Mouse (Mus musculus) brain, adult 2 months (tissue): ENCODE results near the gene Lrrtm1.

Experiments used
- DNase-seq: peaks from one replicate; pipeline ENCODE4 v3.0.0; 2011; ENCODE audit warnings: low read depth, low spot score

The Lrrtm1 gene

DNA sequence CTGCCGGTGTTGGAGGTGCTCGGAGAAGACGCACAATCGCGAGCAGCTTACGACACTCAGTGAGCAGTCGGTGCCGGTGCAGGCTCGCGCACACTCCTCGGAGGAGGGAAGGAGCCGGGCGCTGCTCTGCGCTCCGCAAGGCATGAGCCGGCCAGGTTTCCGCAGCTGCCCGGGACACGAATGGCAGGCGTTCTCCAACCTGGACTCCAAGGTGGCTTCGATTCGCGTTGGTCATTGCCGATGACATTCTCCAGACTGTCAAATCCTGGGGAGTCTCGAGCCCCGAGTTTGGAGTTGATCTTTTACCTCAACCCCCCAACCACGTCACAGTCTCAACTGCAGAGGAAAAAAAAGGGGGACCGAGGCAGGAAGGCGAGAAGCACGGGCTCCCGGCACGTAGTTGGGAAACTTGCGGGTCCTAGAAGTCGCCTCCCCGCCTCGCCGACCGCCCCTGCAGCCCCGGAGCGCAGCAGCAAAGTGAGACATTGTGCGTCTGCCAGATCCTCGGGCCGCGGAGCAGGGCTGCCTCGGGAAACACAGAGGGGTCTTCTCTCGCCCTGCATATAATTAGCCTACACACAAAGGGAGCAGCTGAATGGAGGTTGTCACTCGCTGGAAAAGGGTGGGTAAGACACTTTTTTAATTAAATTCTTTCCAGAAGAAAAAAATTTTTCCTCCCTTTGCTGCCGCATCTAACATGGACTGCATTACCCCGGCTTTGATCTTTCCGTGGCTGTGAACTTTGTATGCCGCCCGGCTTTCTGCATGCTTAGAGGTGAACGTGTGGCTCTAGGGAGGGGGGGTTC, at the start of gene Lrrtm1:
Lrrtm1 (plus strand) TSS at position 89 of the 806 bp plus-strand sequence.
- peak; percentile 93 for DNase-seq

DNA sequence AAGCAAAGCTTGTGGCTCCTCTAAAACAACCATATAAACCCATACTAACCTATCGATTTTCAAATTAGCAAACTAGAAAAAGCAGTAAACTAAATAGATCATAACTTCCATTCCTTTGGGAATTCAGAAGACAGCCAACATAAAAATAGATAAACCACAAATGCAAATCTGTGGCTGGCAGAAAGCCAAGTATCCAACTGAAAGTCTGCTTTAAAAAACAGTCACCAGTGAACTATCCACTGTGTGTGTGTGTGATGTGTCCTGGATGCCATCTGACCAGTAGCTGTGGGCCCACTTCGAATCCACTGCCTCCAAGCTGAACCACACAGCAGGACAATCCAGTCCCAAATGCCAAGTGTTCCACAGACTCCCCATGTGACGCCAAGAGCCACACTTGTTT, 45.8 kb upstream of the Lrrtm1 start:
- peak; percentile 39 for DNase-seq

DNA sequence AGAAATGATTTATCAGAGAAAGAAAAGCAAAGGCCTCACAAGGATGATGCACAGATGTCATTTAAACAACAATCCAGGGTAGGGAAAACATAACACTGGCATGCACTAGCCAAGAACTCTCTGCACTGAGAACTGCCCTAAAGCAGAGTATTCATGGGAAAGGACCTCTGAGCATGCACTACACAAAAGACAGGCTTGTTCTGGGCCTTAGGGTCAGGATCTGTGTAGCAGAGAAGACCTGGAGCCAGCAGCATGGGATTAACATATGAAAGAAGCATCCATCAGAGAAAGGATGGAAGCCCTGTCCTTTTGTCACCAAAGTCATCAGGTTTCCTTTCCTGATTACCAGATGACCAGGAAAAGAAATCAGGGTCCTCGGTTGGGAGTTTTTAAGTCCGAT, 43.1 kb upstream of the Lrrtm1 start:
- no peak for DNase-seq

GRCm38 (mm10) chr6:77209183-77209582, 33.3 kb upstream of the Lrrtm1 start:
- peak; percentile 77 for DNase-seq

GRCm38 (mm10) chr6:77209929-77210328, 32.6 kb upstream of the Lrrtm1 start:
- DNase-seq: peak; percentile 58

GRCm38 (mm10) chr6:77213757-77214409, 28.6 kb upstream of the Lrrtm1 start:
- peak; percentile 55 for DNase-seq

DNA sequence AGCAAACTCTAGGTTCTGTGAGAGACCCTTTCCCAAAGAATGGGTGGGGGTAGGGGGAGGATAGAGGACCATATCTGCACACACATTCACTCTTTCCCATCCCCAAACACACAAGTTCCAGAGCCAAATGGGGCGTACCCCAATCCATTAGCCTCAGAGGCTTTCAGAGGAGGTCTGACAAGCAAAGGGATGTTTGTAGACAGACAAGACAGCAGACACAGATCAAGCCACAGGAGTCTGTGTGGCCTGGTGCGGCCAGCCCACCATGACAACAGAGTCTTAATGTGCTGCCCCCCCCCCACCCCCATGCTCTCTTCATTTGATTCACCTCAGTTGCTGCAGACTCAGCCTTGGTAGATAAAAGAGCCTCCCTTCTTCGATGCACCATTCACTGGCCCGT, 27.2 kb upstream of the Lrrtm1 start:
- no peak for DNase-seq

DNA sequence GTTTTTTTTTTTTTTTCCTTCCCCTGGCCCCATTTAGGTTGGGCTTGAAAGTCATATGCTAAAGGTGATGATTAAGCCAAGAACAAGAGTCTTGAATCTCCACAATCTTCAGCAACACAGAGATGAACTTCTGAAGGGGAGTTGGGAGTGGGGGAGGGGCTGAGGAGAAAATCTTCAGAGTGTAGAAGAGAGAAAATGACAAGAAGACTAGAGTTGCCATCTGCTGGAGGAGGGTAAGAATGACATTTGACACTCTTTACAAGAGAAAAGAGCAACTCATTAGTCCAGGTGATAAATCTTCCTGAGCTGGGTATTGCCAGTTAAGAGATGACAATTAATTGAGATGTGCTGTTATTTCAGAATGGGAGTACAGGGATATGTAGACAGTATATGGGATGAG, 23.6 kb upstream of the Lrrtm1 start:
- peak; percentile 71 for DNase-seq

DNA sequence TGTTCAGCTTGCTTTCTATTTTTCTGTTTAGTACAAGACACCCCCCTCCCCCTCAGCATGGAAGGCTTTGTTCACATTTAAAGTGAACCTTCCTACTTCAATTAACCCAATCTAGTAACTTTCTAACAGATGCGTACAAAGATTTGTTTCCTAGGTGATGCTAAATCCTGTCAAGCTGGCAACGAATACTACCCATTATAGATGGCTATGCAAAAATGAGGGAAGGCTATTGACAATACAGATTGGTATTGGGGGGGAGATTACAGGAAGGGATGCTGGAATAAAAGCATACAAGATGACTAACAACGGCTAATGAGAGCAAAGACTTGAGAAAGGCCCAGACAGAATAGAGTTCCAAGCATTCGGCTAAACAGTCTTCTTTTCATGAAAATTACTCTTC, 21.7 kb upstream of the Lrrtm1 start:
- no peak for DNase-seq

DNA sequence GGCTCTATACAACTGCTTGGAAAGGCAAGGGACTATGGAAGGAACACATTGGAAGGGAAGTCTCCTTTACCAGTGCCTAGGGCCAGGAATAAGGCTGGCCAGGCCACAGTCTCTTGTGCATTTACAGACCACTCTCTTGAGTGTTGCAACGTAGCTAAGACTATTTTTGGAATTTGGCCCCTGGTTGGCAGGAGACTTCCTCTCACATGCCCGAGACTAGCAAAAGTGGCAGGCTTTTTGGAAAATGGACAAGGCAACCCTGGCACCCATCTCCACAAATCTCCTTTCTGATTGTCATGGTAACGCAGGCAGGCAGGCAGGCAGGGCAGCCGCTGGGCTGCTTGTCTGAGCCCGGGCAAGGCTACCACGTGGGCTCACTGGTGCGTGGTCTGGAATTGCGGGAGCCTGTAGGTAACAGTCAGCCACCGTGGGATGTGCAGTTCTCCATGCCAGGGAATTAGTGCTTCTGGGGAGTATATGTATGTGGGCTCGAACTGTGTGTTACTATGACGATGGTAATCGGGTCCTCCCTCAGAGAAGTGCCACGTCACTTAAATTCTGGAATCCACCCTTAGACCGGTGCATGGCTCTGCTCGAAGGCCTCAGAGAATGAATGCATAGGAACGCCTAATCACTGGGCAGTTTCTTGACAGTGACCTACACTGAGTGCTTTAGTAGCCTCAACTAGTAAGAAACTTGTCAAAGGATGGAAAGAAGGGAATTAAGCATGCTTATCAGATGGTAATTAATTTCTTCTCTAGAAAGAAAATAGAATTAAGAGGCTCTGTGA, 19.4 kb upstream of the Lrrtm1 start:
- DNase-seq: peak; percentile 85

DNA sequence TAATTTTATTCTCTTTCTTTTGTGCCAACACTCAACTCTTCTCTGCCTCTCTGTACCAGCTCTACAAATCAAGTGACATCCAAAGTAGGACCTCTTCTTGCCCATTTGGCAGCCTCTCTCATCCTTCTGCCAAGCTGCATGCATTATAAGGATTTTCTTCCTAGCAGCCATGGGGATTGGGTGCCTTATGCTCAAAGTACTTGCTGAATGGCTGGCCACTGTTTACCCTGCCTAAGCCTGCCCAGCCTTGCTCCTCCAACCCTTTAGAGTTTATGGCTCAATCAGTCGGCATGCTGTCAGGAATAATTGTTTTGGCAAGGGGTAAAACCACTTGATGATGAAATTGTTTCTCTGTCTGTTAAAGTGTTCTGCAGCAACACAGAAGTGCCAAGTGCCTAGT, 2.1 kb upstream of the Lrrtm1 start:
- DNase-seq: no peak

DNA sequence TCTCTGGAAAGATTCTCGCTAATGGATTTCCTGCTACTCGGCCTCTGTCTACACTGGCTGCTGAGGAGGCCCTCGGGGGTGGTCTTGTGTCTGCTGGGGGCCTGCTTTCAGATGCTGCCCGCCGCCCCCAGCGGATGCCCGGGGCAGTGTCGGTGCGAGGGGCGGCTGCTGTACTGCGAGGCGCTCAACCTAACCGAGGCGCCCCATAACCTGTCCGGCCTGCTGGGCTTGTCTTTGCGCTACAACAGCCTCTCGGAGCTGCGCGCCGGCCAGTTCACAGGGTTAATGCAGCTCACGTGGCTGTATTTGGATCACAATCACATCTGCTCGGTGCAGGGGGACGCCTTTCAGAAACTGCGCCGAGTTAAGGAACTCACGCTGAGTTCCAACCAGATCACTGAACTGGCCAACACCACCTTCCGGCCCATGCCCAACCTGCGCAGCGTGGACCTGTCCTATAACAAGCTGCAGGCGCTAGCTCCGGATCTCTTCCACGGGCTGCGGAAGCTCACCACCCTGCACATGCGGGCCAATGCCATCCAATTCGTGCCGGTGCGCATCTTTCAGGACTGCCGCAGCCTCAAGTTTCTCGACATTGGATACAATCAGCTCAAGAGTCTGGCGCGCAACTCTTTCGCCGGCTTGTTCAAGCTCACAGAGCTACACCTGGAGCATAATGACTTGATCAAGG, 1.2 kb downstream of the Lrrtm1 start:
- peak; percentile 71 for DNase-seq

DNA sequence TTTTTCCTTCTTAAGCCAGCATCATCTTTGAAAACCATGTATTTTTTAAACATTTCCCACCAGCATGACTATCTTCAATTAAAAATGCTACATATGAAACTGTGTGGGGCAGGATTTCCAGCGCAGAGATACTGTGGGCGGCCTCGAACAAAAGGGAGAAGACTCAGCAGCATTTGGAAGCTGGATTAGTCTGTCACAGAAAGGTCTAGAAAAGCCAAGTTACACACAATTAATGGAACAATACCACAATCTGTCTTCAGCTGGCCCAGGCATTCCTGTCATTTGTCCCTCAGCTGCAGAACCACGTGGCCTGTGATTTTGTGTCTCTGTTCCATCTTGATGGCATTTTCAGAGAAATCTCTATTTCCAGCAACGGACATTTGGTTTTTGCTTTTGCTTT, 11.0 kb downstream of the Lrrtm1 start:
- peak; percentile 73 for DNase-seq

DNA sequence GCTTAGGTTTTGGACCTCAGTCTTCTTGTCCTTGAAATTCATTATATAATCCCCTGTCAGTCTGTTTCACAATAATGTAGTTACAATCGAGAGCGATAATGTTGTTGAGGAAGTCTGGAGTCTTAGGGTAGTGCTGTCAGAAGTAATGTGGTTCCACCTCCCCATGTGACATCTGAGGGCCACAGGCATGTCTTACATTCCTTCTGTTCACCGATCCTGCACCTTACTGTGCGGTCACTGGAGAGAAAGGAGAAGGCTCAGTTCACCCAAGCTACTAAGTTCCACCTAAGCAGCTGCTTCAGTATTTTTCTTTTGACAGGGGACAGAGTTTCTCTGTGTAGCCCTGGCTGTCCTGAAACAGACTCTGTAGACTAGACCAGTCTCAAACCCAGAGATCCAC, 13.9 kb downstream of the Lrrtm1 start:
- no peak for DNase-seq

DNA sequence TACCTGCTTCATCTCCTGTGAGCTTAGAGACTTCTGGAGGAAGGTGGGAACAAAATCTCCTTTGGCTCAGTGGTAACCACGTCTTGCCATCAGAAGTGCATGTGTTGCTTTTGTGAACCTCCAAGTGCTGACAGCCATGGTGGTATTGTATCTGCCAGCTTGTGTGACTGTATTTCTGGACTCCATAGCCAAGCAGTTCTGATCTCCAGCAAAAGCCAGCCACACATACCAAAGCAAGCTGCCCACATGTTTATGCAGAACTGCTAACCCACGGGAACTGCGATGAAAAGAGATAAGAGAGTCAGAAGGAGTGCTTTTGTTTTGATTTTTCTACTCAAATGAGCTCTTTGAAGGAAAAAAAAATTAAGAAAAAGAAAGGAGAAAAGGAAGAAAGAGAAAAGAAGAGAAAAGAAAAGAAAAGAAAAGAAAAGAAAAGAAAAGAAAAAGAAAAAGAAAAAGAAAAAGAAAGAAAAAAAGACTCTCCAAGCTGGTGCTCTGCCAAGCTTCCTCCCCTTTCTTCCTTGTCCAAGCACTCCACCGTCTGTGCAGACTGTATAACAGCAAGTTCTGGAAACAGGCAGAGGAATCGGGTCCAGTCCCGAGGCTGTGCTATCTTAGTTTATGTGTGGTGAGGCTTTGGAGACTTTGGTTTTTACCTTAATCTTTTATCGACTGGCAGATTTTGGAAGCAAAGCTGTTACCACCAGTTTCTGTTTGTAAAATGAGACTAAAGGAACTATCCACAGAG, 15.0 kb downstream of the Lrrtm1 start:
- peak; percentile 79 for DNase-seq

DNA sequence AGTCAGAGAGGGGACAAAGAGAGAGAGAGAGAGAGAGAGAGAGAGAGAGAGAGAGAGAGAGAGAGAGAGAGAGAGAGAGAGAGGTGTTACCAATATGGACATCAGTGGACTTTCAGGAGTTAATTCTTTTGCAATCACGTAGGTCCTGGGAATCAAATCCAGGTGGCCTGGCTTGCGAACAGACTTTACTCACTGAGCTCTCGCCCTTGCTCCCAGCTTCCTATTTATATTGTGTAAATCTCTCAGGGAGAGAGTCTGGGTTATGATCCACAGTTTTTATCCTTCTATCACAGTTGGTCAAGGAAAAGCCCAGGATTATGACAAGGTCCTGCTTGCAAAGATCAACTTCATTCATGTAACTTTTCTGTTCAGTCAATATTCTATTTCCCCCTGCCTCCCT, 22.7 kb downstream of the Lrrtm1 start:
- DNase-seq: no peak

- DNase-seq: peak; percentile 87
These were observed 36.3 kb downstream of the Lrrtm1 start for GRCm38 (mm10) chr6:77278794-77279193.

- no peak for DNase-seq
These were observed 43.8 kb downstream of the Lrrtm1 start for GRCm38 (mm10) chr6:77286317-77286716.

GRCm38 (mm10) chr6:77288402-77288801, 45.9 kb downstream of the Lrrtm1 start:
- DNase-seq: peak; percentile 54

GRCm38 (mm10) chr6:77291415-77291814, 48.9 kb downstream of the Lrrtm1 start:
- peak; percentile 36 for DNase-seq

GRCm38 (mm10) chr6:77301305-77301704, 58.8 kb downstream of the Lrrtm1 start:
- peak; percentile 33 for DNase-seq
